Mouse (Mus musculus) left cerebral cortex, adult 11 months (tissue): ENCODE results near the gene Klf13.

Source experiments
- DNase-seq: peaks from one replicate; pipeline ENCODE4 v3.0.0; 2022; ENCODE audit warnings: low spot score

Klf13 gene

DNA sequence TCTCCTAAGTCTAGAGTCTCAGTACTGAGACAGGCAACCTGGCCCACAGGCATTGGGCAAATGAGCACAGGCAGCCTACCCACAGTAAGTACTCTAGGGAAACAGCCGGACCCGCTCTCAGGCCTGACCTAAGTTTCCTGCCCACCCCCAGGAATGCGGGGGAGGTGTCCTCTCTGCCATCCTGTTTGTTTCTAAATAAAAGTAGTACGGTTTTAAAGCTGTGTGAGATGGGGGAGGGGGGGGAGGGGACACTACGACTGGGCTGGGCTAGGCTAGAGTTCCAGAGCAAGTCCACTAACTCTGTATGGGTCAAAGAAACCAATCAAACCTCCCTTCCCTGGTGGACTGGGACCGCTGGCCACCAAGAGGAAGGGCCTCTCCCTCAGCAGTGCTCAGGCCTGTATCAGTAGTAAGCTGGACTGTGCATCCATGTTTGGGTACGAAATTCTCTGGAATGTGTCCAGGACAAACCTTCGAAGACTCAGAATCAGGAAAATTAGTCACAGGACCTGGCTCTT is 51.6 kb downstream of the Klf13 start:
- no peak for DNase-seq

DNA sequence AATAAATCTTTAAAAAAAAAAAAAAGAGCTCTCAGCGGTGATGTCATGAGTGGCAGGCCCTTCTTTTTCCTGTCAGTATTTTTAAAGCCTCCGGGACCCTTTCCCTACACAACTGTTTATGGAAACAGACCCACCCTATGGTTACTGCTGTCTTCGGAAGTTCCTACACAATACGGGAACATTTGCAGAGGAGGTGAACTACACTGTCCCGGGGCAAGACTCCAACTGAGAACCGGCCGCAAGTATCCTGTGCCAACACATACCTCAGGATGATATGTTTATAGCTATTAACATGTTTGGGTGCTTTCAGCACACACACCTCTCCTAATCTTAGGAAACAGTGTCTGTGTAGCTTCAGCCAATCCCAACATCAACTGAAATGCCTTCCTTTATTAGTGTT is 53.7 kb downstream of the Klf13 start:
- DNase-seq, result no peak

DNA sequence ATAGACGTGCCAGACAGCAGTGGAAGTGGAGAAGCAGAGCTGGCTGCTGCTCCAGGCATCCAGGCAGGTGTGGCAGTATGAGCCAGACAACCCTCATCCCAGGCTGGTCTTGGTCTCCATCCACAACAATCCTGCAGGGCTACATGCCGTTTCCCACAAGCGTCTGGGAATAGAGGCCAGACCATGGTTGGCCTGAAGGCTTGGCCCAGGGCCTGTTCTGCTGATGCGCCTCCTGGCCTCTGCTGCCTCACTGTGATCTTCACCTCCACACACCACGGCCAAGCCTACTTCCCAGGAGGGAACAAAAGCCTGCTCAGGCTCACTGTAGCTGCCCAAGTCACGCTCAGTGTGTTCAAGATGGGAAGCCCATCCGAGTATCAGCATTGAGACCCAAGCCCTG is 56.0 kb downstream of the Klf13 start:
- no peak for DNase-seq

DNA sequence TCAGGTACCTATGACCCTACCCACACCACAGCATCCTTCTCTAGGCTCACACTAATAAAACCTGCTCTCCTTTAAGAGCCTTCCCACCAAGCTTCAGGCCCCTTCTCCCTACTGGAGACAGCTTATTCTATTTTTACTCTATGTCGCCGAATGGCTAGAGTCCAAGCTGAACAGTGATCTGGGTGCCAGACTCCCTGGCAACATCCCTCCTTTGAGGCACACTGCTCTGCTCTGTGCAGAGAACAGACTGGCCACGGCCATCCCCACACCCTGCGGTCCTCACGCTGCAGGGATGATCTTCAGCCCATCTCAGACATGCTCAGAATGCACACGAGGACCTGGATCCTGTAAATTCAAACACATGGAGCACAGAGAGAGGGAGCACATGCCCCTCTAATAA is 59.1 kb downstream of the Klf13 start:
- no peak for DNase-seq

DNA sequence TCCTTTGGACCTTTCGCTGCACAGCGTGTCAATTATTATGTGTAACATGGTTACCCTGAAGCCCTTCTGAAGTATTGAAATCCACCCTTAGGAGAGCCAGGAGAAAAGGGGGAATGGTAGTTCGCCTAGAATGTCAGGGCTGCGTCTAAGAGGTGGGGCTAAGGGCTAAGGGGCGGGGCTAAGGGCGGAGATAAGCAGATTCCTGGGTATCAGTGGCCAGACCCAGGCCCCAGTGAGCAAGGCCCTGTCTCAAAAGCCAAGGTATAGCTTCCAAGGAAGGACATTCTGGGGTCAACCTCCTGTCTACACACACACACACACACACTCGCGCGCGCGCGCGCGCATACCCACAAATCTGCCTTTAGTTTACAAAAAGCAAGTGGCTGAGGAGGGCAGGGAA is 61.1 kb downstream of the Klf13 start:
- no peak for DNase-seq

DNA sequence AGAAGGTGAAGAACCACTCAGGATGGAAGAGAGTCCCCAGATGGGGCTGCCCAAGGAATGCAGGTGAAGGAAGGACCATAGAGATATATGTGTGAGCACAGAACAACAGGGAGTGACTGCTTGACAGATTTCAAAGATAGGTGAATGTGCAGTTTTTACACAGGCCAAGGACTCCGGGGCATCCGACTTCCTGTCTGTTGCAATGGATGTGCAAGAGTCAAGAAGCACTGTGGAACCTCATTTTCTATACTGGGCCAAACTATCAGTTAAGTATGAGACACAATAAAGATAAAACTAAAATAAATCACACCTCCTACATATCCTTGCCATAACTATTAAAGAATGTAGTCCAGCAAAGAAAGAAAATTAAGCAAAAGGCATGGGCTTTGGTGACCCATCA is 62.1 kb downstream of the Klf13 start:
- no peak for DNase-seq

DNA sequence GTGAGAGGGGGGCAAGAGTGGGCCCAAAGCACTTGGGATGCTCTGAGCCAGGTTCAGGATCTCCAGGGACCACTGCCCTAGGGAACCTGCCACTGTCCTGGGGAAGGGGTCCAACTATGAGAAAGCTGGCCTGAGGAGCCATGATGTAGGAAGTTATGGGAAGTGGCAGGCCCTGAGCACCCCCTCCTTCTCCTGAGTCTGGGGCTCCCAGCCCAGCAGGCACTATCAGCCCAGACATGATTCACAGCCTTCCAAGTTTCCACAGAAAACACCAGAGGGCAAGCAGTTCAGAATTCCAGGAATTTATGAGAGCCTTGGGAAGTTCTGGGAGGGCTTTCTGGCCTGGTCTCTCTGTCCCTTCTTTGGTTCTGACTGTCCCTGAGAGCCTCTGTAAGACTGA is 63.0 kb downstream of the Klf13 start:
- no peak for DNase-seq

DNA sequence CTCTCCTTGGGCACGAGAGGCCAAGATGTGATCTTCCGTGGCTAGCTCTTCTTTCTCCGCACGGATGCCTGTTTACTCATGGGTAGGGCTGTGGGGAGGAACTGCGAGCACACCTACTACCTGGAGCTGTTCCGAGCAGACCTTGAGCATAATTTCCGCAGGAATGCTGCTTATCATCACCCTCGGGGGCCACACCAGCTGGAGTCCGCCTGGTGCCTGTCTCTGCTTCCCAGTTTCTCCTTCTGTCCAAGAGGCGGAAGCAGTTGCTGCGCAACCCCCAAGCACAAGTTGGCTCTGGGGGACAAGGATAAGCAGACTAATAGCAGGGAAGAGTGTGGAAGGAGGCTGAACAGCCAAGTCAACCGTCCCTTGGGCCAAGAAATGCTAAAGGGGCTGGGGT is 64.8 kb downstream of the Klf13 start:
- DNase-seq, result no peak

DNA sequence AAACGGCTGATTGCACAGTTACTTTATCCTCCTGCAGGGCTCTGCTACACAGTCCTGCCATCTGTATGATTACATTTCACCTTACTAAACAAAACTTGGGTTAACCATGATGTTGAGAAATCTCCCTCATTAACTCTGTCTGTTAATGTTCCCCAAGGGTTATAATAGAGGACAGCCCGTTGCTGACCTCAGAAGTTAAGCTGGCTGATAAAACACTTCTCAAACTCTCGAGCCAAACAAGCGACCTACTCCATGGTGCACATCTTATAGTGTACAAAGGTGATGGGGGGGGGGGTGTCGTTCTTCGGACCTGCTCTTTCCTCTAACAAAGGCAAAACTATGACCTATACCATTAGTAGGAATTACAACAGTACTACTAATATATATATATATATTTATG is 67.0 kb downstream of the Klf13 start:
- no peak for DNase-seq

DNA sequence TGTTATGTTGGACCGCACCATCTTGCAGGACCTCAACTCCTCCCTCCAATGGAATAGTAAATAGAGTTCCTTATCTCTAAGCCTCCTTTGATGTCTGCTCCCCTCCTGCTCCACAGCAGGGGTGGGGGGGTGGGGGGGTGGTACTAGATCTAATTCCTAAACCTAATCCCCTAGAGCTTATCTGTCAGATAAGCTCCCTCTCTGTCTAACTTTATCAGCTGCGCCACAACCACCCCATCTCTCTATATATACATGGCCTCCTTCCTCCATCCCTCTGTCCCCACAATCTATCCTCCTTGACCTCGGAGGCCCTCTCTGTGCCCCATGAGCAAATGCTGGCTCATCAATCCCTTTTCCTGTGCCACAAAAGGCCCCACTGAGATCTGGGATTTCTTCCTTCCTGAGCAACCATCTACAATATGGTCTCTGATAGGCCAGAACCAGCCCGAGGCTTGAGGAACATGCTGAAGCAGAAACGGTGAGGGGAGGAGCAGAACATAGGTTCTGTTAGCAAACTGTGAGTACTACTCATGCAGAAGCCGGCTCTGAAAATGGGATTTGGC is 70.3 kb downstream of the Klf13 start:
- no peak for DNase-seq

DNA sequence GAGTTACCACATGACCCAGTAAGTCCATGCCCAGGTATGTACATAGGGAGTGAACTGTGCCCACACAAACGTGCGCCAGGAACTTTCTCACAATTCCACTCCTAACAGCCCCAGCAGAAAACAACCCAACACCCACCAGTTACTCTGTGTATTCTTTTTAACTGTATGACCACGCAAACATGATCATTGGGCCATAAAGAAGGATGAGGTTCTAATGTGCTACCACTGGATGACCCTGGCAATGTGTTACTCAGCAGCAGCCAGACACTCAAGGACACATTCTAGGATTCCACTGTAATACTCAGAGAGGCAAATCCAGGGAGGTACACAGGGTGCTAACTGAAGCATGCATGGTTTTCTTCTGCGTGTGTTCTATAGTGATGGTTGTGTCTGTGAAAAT is 72.8 kb downstream of the Klf13 start:
- DNase-seq, result no peak

DNA sequence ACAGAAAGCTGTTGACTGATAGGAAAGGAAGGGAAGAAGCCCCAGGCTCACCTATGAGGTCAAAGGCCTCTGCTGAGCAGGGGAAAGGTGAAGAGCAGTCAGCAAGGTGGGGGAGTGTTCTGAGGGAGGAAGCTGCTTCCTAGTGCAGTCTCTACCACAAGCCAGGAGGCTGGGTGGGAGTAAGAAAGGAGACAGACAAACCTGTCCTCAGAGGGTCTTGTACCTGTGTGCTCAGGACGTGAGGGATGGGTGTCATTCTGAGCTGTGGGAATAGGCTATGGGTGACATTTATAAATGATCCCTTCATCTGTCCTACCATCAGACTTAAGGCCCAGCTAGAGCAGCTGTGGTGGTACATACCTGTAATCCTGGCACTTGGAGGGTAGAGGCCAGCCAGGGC is 75.7 kb downstream of the Klf13 start:
- no peak for DNase-seq

DNA sequence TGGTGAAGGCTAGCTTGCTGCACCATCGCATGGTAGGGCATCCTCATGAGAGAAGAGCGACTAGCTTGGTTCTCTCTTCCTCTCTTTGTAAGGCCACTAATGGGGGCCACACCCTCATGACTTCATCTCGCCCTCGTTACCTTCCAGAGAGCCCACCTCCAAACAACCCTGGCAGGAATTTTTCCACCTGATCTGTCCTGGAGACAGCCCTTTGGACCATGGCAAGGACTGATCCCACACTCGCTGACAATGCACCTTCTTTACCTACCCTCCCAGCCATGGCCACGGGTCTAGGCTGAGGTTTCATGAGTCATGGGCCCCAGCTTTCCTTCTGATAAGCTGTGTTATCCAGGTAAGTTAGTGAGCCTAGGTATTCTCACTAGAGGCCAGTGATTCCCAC is 77.6 kb downstream of the Klf13 start:
- DNase-seq, result no peak

DNA sequence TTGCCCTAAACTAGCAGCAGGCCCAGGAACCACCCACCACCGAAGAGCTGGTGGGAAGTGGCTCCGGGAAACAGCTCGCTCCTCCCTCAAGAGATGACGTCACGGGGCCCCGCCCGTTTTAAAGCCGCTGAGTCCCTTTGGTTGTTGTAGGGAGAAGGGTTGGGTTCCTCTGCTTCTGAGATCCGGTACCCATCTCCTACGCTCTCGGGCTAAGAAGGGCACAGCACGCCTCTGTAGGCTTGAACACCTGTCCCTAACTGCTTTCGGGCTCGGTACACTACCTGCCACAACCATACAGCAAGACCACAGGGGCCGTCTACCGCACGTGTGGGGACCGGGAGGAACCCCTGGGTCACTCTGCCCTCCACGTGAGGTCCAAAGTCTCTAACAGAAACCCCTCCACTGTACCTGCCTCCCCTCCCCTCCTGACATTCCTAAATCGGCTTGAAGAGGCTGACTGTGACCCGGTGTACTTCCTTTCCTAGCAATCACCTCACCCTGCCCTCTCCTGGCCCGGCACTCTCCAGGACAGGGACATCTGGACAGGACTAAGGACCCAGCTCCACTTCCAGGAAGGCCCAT is 80.1 kb downstream of the Klf13 start:
- DNase-seq, result peak; percentile 76

DNA sequence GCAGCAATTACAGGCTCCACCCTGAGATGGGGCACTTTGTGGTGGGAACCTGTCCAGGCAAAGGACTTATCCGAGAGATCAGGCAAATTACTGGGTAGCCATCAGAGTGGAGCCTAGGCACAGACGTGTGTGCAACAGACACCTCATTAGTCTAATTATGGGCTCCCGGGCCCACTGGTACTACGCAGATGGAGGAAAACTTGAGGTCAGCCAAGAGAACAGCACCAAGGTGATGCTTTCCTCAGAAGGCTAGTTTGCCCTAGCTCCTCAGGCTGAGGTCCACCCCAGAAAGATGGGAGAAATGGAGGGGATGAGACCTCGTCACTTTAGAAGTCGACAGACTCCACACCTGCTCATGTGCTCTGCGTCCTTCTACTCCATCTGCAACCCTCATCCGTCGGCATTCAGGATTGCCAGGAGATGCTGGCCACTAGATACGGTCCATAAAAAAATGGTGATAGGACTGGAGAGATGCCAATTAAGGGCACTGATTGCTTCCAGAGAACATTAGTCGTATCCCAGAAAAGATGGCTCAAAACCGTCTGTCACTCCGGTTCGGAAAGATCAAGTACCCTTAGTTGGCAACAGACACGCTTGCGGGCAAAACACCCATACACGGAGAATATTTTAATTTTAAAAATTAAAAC is 80.8 kb downstream of the Klf13 start:
- no peak for DNase-seq

DNA sequence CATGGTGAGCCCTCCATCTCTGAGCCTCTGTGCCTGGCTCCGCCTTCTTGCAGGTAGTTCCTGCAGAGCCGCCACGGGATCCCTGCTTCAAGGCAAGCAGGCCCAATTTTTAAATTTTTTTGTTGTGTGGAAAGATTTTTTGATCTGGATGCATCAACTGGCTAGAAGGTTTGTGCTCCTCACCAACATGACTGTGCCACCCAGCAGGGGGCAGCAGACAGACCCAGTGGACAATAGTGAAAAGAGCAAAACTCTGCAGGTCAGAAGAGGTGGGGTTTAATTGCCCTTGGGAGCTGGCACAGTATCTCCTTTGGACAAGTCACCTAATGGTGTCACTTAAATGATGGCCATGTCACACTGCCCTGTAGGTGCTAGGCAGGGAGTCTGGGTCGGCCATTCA is 83.4 kb downstream of the Klf13 start:
- DNase-seq, result peak; percentile 66

DNA sequence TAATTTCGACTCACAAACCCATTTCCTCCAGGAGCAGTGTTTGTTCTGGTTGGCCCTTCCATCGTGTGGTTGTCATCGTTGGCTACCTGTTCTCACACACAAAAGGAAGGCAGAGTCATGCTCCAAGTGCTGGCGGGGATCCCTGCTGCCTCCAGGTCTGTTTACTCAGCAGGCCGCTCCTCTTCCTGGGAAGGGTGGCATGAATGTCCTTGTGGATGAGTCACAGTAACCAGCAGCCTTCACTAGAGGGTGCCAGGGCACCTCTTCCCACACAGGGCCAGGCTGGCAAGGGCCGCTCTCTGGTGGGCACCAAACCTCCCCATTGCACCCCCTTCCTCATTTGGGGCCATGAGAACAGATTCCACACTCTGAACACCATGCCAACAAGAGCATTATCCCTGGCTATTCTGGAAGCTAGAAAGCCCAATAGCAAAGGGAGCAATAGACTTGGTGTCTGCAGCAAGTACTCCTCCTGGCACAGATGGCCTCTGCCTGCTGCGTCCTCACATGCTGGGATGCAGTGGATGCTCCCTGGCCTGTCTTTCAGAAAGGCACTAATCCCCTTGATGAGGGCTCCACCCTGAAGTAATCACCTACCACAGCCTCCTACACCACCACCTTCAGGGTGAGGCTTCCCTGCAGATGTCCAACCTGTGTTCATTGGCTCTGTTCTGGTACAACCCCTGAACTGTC is 86.7 kb downstream of the Klf13 start:
- peak; percentile 26 for DNase-seq
